In genomic region chr19:56459154-56460050, GRCm38 (mm10) we compare ENCODE assay signal across 25 mouse cellular contexts. TPM values are rescaled to one million over a fixed set of nuclear protein-coding genes. Genes with fewer than 3 reads are reported as not detected.
A peak's percentile ranks its signal among the peaks of the same experiment; 100 is the strongest.
DNase-seq lines count a peak whose midpoint lies in the region; ATAC-seq lines count a peak whose summit lies in the region.
"Had no signal": no experiment of that assay in that cellular context is flagged by ENCODE, and none has a peak within 500 bp of the region (broad histone marks: within the 10 kb centered on the region; RNA-seq: fewer than 3 reads in every experiment).

No protein-coding gene starts in this region.

- no peak overlapping the region for H3K4me2 ChIP-seq in kidney, embryonic 15.5 days
- H3K4me2 ChIP-seq: embryonic facial prominence, embryonic 15.5 days; hindbrain, embryonic 12.5 days; limb, embryonic 12.5 days; liver, embryonic 13.5 days; lung, embryonic 15.5 days; midbrain, embryonic 13.5 days had no signal

- no peaks in the 10 kb centered on the region for H3K36me3 ChIP-seq in kidney, embryonic 15.5 days
- H3K36me3 ChIP-seq: embryonic facial prominence, embryonic 15.5 days; forebrain, embryonic 10.5 days; heart, embryonic 10.5 days; hindbrain, embryonic 12.5 days; limb, embryonic 12.5 days; liver, embryonic 13.5 days; lung, embryonic 15.5 days; midbrain, embryonic 13.5 days had no signal

- no peak overlapping the region for H3K27ac ChIP-seq in kidney, embryonic 15.5 days
- H3K27ac ChIP-seq: embryonic facial prominence, embryonic 15.5 days; forebrain, embryonic 10.5 days; heart, embryonic 10.5 days; hindbrain, embryonic 12.5 days; layer of hippocampus, adult 2 months; left cerebral cortex, adult 2 months; limb, embryonic 12.5 days; liver, embryonic 13.5 days; lung, embryonic 15.5 days; macrophage; midbrain, embryonic 13.5 days had no signal

- DNase-seq in cerebellum, adult 18-20 months = peak; percentile 17 to 24
- DNase-seq in cerebellum, adult 8-10 months = no peak
- DNase-seq in kidney, adult 9 months = peak; percentile 88
- DNase-seq in adrenal gland, adult 2 months = peak; percentile 55
- DNase-seq in kidney, postnatal 14 days = peak; percentile 55
- DNase-seq in heart, adult 8-10 months (ENCODE audit: low spot score) = no peak
- no peak for DNase-seq in layer of hippocampus, adult 9-10 months (ENCODE audit: low spot score)
- DNase-seq: gastrocnemius, postnatal 36 days; heart, postnatal 10 days; liver, embryonic 13.5 days; right cerebral cortex, postnatal 4 days had no signal

- no peak for ATAC-seq in kidney, embryonic 15.5 days (replicated peaks; ENCODE audit: low FRiP score)
- ATAC-seq: inflammation-experienced regulatory T-cells, adult 6 months; midbrain, embryonic 13.5 days had no signal

- H3K4me3 ChIP-seq in kidney, embryonic 15.5 days (replicated peaks) = no peak overlapping the region
- H3K4me3 ChIP-seq: embryonic facial prominence, embryonic 15.5 days; forebrain, embryonic 10.5 days; heart, embryonic 10.5 days; hindbrain, embryonic 12.5 days; layer of hippocampus, adult 2 months; left cerebral cortex, adult 2 months; limb, embryonic 12.5 days; liver, embryonic 13.5 days; lung, embryonic 15.5 days; midbrain, embryonic 13.5 days; myocyte had no signal

- H3K4me1 ChIP-seq in kidney, embryonic 15.5 days = peaks cover 22% of the 10 kb centered on the region
- H3K4me1 ChIP-seq: embryonic facial prominence, embryonic 15.5 days; heart, embryonic 10.5 days; hindbrain, embryonic 12.5 days; liver, embryonic 13.5 days; midbrain, embryonic 13.5 days had no signal

- H3K27me3 ChIP-seq in kidney, embryonic 15.5 days = no peaks in the 10 kb centered on the region
- H3K27me3 ChIP-seq: CH12.LX; embryonic facial prominence, embryonic 15.5 days; hindbrain, embryonic 12.5 days; limb, embryonic 12.5 days; lung, embryonic 15.5 days; midbrain, embryonic 13.5 days had no signal

- H3K9ac ChIP-seq in kidney, embryonic 15.5 days = no peak overlapping the region
- H3K9ac ChIP-seq: embryonic facial prominence, embryonic 15.5 days; hindbrain, embryonic 12.5 days; limb, embryonic 12.5 days; liver, embryonic 13.5 days; lung, embryonic 15.5 days; midbrain, embryonic 13.5 days had no signal

- 80% methylated on average over 10 of the region's 10 CpGs for WGBS in kidney, embryonic 15.5 days

- H3K9me3 ChIP-seq in kidney, embryonic 15.5 days (replicated peaks) = no peaks in the 10 kb centered on the region
- H3K9me3 ChIP-seq: embryonic facial prominence, embryonic 15.5 days; forebrain, embryonic 10.5 days; heart, embryonic 10.5 days; hindbrain, embryonic 12.5 days; limb, embryonic 12.5 days; liver, embryonic 13.5 days; lung, embryonic 15.5 days; midbrain, embryonic 13.5 days had no signal

RNA-seq across cellular contexts. Expression of gene Plekhs1, which starts 2.0 kb away (rescaled TPM):
- polyA plus RNA-seq in kidney, embryonic 15.5 days (2015; fragmentation: Nextera tagmentation; extraction: Ambion mirVana) = 0.74 and 1.0 TPM in 2 replicates
- under 1 TPM; 0.24 to 0.37 TPM for total RNA-seq in adrenal gland, adult 2 months (2021)
- 0.10 TPM in 1 of 2 replicates, not detected in the other for polyA plus RNA-seq in adrenal gland, adult 2 months (2012; rRNA removed)
- total RNA-seq in heart, adult 8-10 months (2022) = under 1 TPM in 3 of 4 experiments, not detected in 1; 0.14 to 0.41 (median 0.33) TPM
- total RNA-seq: CH12.LX had no signal
- polyA plus RNA-seq: heart, embryonic 10.5 days; liver, embryonic 13.5 days; macrophage had no signal

Comparison
In these comparisons a context has a peak if more than half of its experiments do, and no peak if none do; other contexts are left out.
1. DNase-seq: peak in cerebellum, adult 18-20 months (2 of 2), kidney, adult 9 months (single experiment), adrenal gland, adult 2 months (single experiment) and kidney, postnatal 14 days (single experiment); none in cerebellum, adult 8-10 months (single experiment), heart, adult 8-10 months (single experiment) and layer of hippocampus, adult 9-10 months (single experiment).